Mouse (Mus musculus): ENCODE results near the gene Fpgs.

DNA sequence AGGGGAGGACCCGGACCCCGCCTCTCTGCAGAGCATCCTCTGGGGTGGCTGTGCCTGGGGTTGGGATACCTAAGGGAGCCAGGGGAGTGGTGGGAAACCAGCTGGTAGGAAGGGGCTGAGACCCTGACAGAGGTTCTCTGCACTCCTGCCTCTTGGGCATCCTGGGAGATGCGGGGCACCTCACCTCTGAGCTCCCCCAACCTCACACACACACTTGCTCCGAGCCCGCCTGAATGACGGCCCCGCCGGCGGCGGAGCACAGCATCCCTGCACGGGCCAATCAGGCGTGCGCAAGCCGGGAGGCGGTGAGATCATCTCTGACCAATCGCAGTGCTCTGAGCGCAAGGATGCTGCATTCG lies 38.2 kb upstream of the Fpgs start:
- TF ChIP-seq CTCF (IDR thresholded peaks at IDR 0.05; ENCODE audit: low read depth) (no peak), EP300 (IDR thresholded peaks at IDR 0.05; ENCODE audit: low read depth) (no peak)

Data from liver, embryonic 14.5 days (tissue).